Mouse (Mus musculus) kidney, embryonic 16.5 days (tissue): ENCODE results near the gene Cyb561. TPM values are rescaled to one million over a fixed set of nuclear protein-coding genes. Genes with fewer than 3 reads are reported as not detected.

ENCODE experiments used
- ATAC-seq: fragments of 200-750 bp; cut with Nextera tagmentation; 2 replicates; pipeline ENCODE4 v1.8.0; 2017; ENCODE audit warnings: moderate TSS enrichment; ENCODE audit not compliant: low FRiP score, low TSS enrichment
- H3K27ac ChIP-seq: fragments of 300-500 bp; sonication (generic); 2 replicates; pipeline ENCODE4 v1.5.1; 2014; ENCODE audit warnings: low read length
- H3K27me3 ChIP-seq: fragments of 300-500 bp; sonication (generic); 2 replicates; pipeline ENCODE4 v1.6.1; 2014; ENCODE audit warnings: low read length, control low read depth, mixed read lengths; ENCODE audit not compliant: insufficient read depth
- H3K36me3 ChIP-seq: fragments of 300-500 bp; sonication (generic); 2 replicates; pipeline ENCODE4 v1.6.1; 2014; ENCODE audit warnings: low read length, control low read depth, mixed read lengths; ENCODE audit not compliant: insufficient read depth
- H3K4me1 ChIP-seq: fragments of 300-500 bp; sonication (generic); 2 replicates; pipeline ENCODE4 v1.6.1; 2014; ENCODE audit warnings: low read length, control low read depth, mixed read lengths; ENCODE audit not compliant: insufficient read depth
- H3K4me2 ChIP-seq: fragments of 300-500 bp; sonication (generic); replicated peaks from 2 replicates; pipeline ENCODE4 v1.6.1; 2014; ENCODE audit warnings: low read depth, low read length
- H3K4me3 ChIP-seq: fragments of 300-500 bp; sonication (generic); 2 replicates; pipeline ENCODE4 v1.5.1; 2014; ENCODE audit warnings: mild to moderate bottlenecking, low read length
- H3K9ac ChIP-seq: fragments of 300-500 bp; sonication (generic); replicated peaks from 2 replicates; pipeline ENCODE4 v1.6.1; 2014; ENCODE audit warnings: low read length
- H3K9me3 ChIP-seq: fragments of 300-500 bp; sonication (generic); 2 replicates; pipeline ENCODE4 v1.6.1; 2016; ENCODE audit warnings: low read length, control low read depth
- WGBS: fragments of 180-500 bp; shearing (Covaris S2); extraction: QIAGEN DNeasy Blood & Tissue Kit; methylation state at CpG from one replicate; pipeline ENCODE4 v1.1.7; 2014; 5-methylcytosine and 5-hydroxymethylcytosine counted together
- polyA plus RNA-seq: library from polyadenylated mRNA; unstranded; fragments of >200 nt; fragmentation: Nextera tagmentation; extraction: Ambion mirVana; gene quantifications from 2 replicates; pipeline ENCODE4 v1.2.1, GENCODE M21; 2015

Cyb561 gene
- 33.9 and 37.3 TPM in 2 replicates for polyA plus RNA-seq

DNA sequence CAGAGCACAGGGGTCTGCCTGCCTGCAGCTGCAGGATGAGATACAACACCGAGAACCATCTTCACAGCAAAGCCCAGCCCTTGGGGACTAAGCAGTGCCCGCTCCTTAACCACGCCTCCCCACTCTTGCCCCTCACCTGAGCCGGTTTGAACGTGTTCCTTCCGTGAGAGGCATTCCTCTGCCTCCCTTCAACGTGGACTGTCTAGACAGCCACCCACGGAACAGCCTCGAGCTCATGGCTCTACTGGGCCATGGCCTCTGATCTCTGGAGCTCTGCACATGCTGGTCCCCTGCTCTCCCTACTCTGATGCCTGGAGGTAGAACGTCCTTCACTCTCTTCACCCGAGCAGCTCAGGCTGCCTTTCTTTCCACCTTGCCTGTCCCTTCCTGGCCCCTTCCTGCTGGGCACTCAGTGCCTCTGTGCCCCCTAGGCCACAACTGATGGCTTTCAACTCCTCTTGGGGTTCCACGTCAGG lies at the start of gene Cyb561:
Gene Cyb561, minus strand, starts transcription at position 426 of the 476 bp plus-strand sequence.
- WGBS = 56% methylated on average over 12 of the region's 12 CpGs
- H3K36me3 ChIP-seq = no peaks in the 10 kb centered on the region
- peak within 1 kb of the TSS; percentile 8 for H3K27ac ChIP-seq
- H3K4me1 ChIP-seq = 0 out of 2 replicates have a peak, but pooled peaks cover 6% of the 10 kb centered on the region
- H3K4me3 ChIP-seq = no peak within 1 kb of the TSS
- no peak within 1 kb of the TSS for H3K9ac ChIP-seq
- H3K4me2 ChIP-seq = no peak within 1 kb of the TSS
- ATAC-seq = peak; percentile 25; the same call in 1 of the 2 replicates
- no peaks in the 10 kb centered on the region for H3K27me3 ChIP-seq
- H3K9me3 ChIP-seq = no peaks in the 10 kb centered on the region

DNA sequence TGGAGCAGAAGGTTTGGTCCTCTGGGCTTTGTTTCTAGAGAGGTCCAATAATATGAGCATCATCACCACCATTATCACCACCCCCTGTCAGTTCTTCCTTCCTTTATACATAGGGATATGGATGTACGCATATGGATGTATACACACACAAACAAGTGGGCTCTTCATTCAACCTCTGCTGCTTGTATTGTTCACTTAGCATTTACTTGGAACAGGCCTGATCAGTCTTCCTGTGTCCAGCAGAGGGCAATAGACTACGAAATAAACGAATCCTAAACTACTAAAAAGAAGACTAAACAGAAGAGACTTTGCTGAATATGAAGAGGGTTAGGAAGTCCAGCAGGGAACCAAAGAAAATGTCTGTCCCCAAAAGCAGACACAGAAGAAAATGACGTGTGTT lies 48.6 kb upstream of the Cyb561 start:
- 44% methylated on average over 4 of the region's 4 CpGs for WGBS
- no peak overlapping the region for H3K4me2 ChIP-seq
- H3K4me1 ChIP-seq = no peaks in the 10 kb centered on the region
- H3K27me3 ChIP-seq = no peaks in the 10 kb centered on the region
- H3K9ac ChIP-seq = no peak overlapping the region
- no peaks in the 10 kb centered on the region for H3K9me3 ChIP-seq
- no peak overlapping the region for H3K4me3 ChIP-seq
- no peaks in the 10 kb centered on the region for H3K36me3 ChIP-seq
- no peak for ATAC-seq
- no peak overlapping the region for H3K27ac ChIP-seq

DNA sequence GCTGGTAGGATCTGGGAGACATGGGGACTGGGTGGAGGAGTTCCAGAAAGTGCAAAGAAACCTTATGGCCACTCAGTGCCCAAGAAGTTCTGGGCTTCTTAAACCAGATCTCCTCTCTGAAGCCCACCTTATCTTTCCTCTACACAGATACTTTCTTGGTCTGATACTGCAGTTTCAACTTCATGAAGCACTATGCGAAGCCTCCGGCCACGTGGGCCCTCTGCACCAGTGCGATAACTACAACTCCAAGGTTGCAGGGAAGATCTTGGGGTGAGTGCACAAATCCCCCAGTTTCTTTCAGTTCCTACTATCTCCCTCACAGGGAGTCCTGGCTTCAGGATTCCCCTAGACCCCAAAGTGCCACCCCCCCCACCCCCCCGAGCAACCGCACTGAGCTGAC lies 46.9 kb upstream of the Cyb561 start:
- Histone ChIP-seq H3K4me1 (no peaks in the 10 kb centered on the region), H3K9me3 (no peaks in the 10 kb centered on the region), H3K27ac (no peak overlapping the region), H3K4me2 (no peak overlapping the region), H3K9ac (no peak overlapping the region), H3K36me3 (no peaks in the 10 kb centered on the region), H3K27me3 (no peaks in the 10 kb centered on the region), H3K4me3 (no peak overlapping the region)
- 95% methylated on average over 6 of the region's 6 CpGs for WGBS
- no peak for ATAC-seq

DNA sequence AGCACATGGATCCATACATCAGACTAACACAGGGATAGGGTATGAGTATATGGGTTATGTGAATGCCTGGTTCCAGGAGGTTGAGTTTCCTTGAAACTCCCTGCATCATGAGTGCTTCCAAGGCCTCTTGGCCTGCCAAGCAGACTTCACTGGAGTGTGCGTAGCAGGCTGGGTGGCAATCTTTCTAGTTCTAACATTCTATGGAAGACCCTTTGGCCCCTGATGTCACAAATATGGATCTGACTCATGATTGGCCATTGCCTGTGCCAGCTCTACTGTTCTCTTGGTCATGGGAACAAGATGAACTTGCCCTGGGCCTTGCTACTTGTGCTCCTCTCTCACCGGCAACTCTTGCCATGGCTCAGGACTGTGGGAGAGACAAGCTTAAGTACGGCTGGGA lies 41.2 kb upstream of the Cyb561 start, which contains the start of gene Ace3:
Gene Ace3, plus strand, starts transcription at position 301 of the 400 bp plus-strand sequence.
- Histone ChIP-seq H3K36me3 (no peaks in the 10 kb centered on the region), H3K4me1 (no peaks in the 10 kb centered on the region)
- 93% methylated on average over 3 of the region's 3 CpGs for WGBS

DNA sequence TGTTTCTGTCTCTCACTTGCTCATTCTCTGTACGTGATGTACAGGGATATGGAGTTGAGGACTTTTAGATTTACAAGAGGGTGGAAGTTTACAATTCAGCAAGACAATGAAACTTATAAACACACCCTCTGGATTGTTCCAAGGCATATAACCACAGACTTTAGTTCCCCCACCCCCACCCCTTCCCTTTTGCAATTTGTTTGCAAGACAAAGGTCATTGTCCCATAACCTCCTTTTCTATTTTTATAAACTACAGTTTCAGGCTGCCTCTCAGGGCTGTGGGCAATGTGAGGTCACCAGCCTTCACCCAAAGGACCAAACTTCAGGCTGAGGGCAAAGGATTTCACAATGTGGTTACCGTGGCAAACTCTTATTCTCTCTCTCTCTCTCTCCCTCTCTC lies 37.1 kb upstream of the Cyb561 start:
- H3K9ac ChIP-seq = no peak overlapping the region
- ATAC-seq = no peak
- H3K4me1 ChIP-seq = no peaks in the 10 kb centered on the region
- H3K9me3 ChIP-seq = no peaks in the 10 kb centered on the region
- H3K27me3 ChIP-seq = no peaks in the 10 kb centered on the region
- no peak overlapping the region for H3K27ac ChIP-seq
- no peak overlapping the region for H3K4me2 ChIP-seq
- H3K36me3 ChIP-seq = no peaks in the 10 kb centered on the region
- 64% methylated on average over 2 of the region's 2 CpGs for WGBS
- no peak overlapping the region for H3K4me3 ChIP-seq

More for the DNA sequence above, 41.2 kb upstream of the Cyb561 start, which contains the start of gene Ace3:
- H3K4me3 ChIP-seq = no peak within 1 kb of the TSS
- H3K27me3 ChIP-seq = no peaks in the 10 kb centered on the region
- H3K4me2 ChIP-seq = no peak within 1 kb of the TSS
- no peak within 1 kb of the TSS for H3K27ac ChIP-seq
- no peak for ATAC-seq
- no peaks in the 10 kb centered on the region for H3K9me3 ChIP-seq
- H3K9ac ChIP-seq = no peak within 1 kb of the TSS

DNA sequence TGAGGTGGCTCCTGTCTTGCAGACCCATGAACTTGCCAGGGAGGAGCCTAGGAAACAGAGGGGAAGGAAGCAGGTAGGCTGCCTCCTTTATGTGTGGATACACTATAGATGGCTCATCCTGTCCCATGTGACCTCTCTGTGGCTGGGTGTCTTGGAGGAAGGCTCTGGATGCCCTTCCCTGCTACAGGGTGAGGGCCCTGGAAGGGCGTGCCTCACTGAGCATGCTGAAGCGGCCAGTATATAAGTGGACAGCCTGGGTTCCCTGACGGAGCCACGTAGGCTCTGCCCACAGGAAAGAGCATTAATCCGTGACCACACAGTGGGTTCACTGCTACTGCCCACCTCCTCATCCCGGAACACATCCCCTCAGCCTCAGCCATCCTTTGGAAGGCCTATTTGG lies 36.3 kb upstream of the Cyb561 start:
- Histone ChIP-seq H3K9me3 (no peaks in the 10 kb centered on the region), H3K27me3 (no peaks in the 10 kb centered on the region), H3K9ac (no peak overlapping the region), H3K4me2 (no peak overlapping the region), H3K36me3 (no peaks in the 10 kb centered on the region), H3K27ac (no peak overlapping the region), H3K4me1 (no peaks in the 10 kb centered on the region), H3K4me3 (no peak overlapping the region)
- WGBS = 52% methylated on average over 6 of the region's 6 CpGs
- 0 out of 2 replicates have a peak, but pooled peaks have one; percentile 15 for ATAC-seq

DNA sequence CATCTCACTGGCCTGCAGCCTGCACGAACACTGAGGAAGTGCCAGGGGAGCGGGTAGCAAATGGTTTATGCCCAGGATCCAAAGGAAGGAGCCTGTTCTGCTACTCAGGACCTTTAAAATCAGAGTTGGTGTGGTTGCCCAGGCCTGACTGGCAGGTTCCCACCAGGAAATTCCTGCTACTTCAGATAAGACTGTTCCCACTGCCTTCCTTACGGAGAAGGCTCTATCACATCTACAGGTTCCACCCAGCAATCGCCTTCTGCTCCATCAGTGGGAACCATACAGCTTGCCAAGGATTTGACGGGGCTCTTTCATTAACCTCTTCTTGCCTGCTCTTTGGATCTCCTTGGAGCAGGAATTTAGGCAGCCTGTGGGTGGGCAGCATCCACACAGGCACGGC lies 34.3 kb upstream of the Cyb561 start:
- Histone ChIP-seq H3K27me3 (no peaks in the 10 kb centered on the region), H3K4me2 (no peak overlapping the region), H3K4me3 (no peak overlapping the region), H3K27ac (no peak overlapping the region), H3K9ac (no peak overlapping the region), H3K9me3 (no peaks in the 10 kb centered on the region), H3K36me3 (no peaks in the 10 kb centered on the region), H3K4me1 (no peaks in the 10 kb centered on the region)
- 69% methylated on average over 6 of the region's 6 CpGs for WGBS
- no peak for ATAC-seq

DNA sequence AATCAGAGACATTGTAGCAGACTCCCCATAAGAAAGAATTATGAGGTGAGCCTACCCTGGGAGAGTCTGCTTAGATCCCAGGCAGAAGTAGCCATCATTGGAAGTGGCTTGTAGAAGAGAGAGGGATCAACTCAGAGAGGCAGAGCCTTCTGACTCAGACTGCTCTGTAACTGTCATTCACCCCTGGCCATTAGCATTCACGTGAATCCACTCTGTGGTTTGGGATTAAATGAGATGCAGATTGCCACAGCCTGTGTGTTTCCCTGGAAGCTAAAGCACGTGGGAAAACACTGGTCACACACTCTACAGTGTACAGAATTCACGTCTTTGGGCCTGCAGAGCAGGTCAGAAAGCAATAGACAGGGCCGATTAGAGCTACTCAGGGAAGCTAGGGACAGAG lies 31.3 kb upstream of the Cyb561 start:
- no peak overlapping the region for H3K4me2 ChIP-seq
- H3K4me1 ChIP-seq = no peaks in the 10 kb centered on the region
- no peaks in the 10 kb centered on the region for H3K36me3 ChIP-seq
- no peak for ATAC-seq
- no peak overlapping the region for H3K9ac ChIP-seq
- 73% methylated on average over 4 of the region's 4 CpGs for WGBS
- H3K27ac ChIP-seq = no peak overlapping the region
- H3K9me3 ChIP-seq = no peaks in the 10 kb centered on the region
- no peak overlapping the region for H3K4me3 ChIP-seq
- H3K27me3 ChIP-seq = no peaks in the 10 kb centered on the region

DNA sequence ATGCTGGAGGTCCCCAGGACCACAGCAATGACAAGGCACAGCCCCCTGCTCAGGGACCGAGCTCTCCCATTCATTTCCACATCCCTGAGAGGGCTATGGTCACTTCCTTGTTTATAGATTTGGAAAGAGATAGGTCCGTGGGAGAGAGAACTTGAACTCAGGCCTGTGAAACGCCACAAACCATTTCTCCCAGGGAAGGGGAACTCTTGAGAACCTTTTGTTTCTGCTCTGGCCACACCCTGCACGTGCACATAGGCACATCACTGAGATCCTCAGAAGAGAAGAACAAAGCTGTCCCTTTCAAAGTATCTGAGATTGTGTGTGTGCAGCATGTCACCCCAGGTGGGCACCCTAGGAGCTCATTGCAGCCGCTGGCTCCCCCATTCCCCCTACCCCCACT lies 25.5 kb upstream of the Cyb561 start:
- ATAC-seq = no peak

DNA sequence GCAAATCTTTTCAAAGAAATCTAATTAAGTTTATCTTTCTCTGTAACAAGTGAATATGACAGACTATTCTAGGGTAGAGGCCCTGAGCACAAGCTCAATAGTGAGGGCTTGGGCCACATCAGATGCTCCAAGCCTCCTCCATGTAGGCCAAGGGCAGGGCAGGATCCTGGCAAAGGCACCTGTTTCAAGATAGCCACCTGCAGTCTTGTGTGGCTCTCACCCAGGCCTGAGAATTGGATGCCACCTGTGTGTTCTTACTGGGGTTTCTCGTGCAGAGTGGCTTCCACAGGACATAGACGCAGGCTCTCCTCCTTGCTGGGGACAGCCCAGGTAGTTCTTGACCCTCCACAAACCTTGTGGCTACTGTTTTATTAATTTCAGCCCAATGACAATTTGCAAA lies 25.1 kb upstream of the Cyb561 start:
- Histone ChIP-seq H3K4me2 (no peak overlapping the region), H3K27ac (no peak overlapping the region), H3K4me3 (no peak overlapping the region), H3K4me1 (no peaks in the 10 kb centered on the region), H3K9me3 (no peaks in the 10 kb centered on the region), H3K9ac (no peak overlapping the region), H3K36me3 (no peaks in the 10 kb centered on the region), H3K27me3 (no peaks in the 10 kb centered on the region)
- ATAC-seq = no peak
- 82% methylated on average over 2 of the region's 2 CpGs for WGBS

More for the DNA sequence above, 25.5 kb upstream of the Cyb561 start:
- H3K9me3 ChIP-seq = no peaks in the 10 kb centered on the region
- no peak overlapping the region for H3K9ac ChIP-seq
- H3K36me3 ChIP-seq = no peaks in the 10 kb centered on the region
- H3K4me3 ChIP-seq = no peak overlapping the region
- WGBS = 74% methylated on average over 5 of the region's 5 CpGs
- H3K4me1 ChIP-seq = no peaks in the 10 kb centered on the region
- H3K27ac ChIP-seq = no peak overlapping the region
- no peaks in the 10 kb centered on the region for H3K27me3 ChIP-seq
- no peak overlapping the region for H3K4me2 ChIP-seq
